Mouse (Mus musculus) WW6 (cell line): ENCODE results near the gene Zfp771.

ENCODE experiments used
- DNase-seq: peaks from one replicate; pipeline ENCODE4 v3.0.0-alpha.2; 2013; ENCODE audit warnings: low read depth, low spot score

The Zfp771 gene

DNA sequence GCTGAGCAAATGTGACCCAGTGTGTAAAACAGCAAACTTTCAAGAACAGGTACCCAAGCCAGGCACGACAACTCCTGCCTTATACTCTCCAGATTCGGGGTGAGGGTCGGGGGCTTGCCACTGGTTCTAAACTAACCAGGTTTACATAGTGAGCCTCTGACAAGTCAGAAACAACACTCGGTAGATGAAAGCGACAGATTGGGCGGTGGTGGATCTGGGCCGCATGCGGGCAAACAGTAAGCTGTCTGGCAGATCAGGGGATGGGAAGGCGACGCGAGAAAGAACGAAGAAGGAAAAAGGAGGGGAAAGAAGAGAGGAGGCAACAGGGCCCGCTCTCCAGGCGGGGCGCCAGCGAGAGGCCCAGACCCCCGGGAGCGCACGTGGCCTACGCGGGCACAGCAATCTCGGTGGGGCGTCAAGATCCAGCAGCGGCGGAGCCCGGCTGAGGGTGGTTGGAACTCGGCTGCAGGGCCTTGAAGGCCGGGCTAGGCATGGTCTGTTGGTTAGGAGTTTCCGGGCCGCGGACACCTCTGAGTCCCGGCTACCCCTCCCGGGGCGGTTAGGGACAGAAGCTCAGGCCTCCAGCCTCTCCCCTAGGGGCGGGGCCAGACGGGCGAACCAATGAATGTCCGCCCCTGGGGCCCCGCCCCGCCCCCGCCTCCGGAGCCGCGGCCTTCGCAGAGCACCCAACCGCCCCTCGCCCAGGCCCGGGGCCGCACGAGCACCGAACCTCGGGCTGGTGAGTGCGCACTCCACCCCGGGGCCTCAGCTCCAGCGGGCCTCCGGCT is at the start of gene Zfp771:
TSS of gene Zfp771 (plus strand) at position 405 of the 788 bp plus-strand sequence.
- DNase-seq = peak; percentile 79

DNA sequence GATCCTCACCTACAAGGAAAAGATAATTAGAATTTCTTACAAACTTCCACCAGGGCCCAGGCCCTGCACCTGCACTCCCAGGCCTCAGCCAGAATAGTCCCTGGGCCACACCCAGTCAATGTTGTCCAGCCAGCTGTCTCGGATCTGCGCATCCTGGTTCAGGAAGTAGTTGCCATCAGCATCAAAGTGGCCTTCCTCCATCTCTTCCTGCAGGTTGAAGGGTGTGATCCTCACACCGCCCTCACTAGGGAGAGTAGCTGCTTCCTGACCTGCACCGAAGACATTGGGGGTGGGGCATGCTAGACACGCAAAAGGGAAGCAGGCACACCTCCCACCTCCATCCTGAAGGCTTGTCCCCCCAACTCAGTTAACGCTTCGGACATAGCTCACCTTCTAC is 49.4 kb upstream of the Zfp771 start:
- no peak for DNase-seq

DNA sequence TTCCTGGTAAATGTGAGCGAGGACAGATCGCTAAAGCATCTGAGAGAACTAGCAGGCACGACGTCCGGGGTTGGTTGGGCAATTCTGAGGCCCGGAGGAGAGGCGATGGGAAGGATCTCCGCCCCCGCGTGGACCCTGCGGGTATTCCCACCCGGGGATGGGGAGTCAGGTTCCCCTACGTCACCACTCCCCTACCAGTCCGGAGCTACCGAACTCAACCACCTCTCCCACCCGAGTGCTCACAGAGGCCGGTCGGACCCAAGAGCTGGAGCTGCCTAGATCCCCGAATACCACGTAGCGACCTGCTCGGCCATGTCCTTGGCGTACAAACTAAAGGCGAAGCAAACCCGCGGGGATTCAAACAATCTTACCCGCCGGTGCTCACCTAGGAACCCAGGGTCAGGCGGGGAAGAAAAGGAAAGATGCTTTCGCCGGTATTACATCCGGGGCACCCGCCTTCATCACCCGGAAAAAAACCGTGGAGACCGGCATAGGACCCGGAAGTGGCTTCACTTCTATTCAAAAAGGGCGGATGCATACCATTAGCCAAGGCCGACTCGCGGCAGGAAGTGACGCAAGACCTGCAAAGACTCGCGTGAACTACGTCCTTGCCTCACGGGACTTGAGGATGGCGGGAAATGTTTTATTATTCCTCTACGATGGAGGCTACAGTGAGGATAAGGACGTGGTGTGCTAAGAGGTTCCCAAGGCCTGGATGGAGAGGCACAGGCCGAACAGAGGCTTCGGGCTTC is 48.4 kb upstream of the Zfp771 start, which contains the start of gene Cd2bp2:
TSS of gene Cd2bp2 (minus strand) at position 507 of the 752 bp plus-strand sequence.
- DNase-seq = peak; percentile 88

DNA sequence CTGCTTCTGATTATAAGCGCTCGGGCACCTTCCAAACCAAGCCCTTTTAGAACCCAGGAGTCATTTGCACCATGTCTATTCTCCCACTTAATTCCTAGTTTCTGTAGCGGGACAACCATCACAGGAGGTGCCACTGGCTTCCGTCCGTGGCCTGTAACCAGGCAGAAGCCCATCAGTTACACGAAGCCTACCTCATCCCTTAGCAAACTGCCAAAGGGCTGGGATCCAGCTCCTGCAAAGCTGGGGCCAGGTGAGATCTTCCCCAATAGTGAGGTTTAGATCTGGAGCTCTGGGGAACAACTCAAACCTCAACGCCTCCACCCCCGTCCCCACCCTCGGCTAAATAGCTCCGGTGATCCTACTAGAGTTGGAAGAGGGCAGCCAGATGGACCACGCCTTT is 47.6 kb upstream of the Zfp771 start:
- no peak for DNase-seq

DNA sequence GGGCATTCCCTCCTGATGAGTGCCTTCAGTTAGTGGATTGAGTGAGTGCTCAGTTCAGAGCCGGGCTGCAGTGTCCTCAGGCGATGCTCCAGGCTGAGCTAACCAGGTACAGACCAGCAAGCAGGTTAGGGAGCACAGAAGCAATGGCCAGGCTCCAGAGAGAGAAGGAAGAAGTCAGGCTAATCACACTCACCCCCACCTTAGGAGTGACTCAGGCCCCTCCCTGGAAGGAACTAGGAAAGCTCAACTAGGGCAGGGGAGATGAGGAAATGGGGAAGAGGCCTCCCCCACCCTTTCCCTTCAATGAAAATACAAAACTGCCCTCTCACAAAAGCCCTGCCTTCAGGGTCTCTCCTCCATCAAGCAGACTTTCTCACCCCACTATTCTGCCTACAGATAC is 37.5 kb upstream of the Zfp771 start:
- no peak for DNase-seq

DNA sequence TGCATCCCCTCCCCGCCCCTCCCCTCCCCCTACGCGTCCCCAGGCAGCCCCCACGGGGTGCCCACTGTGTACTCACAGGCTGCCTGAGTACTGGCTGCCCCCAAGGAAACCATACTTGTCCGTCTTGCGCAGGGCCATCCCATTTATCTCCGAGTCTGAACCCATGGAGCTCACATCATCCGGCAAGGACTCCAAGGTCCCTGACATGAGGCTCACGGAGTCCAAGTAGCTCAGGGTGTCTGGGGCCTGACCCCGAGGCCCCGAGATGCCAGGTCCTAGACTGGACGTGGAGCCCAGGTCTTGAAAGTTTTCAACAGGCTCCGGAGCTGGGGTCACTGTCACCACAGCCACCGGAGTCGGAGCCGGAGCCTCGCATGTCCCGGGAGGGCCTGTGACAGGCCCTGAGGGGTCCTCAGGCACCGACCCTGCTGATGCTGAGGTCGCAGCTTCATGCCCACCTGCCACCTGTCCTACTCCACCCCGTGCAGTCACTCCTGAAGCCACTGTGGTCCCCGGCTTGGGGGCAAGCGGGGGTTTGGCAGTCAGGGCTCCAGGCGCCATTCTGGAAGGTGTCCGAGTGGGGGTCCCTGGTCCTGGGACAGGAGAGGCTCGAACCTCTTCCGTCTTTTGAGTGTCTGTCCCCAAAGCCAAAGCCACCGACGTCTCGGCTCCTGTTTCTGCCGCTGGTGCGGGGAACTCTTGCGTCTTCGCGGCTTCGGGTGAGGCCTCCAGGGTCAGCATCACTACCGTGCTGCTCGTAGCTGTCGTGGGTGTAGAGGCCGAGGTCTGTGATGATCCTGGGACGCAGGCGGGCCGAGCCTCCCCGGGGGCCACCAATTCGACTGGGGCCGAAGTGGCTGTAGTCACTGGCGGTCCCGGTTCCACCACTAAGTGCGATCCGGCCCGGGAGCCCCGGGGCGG is 36.4 kb upstream of the Zfp771 start:
- DNase-seq = no peak

DNA sequence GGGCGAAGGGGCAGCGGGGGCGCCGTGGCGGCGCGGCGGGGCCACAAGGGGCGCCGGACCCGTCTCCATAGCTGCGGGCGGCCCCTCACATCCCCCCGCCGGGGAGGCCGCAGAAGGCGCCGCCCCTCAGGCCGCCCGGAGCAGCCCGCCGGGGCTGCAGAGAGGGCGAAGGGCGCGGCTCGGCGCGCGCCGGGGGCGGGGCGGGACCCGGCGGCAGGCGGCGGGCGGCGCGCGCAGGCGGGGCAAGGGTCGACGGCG is 35.9 kb upstream of the Zfp771 start, which contains the start of gene Tbc1d10b:
TSS of gene Tbc1d10b (minus strand) at position 174 of the 258 bp plus-strand sequence.
- DNase-seq = peak; percentile 74

DNA sequence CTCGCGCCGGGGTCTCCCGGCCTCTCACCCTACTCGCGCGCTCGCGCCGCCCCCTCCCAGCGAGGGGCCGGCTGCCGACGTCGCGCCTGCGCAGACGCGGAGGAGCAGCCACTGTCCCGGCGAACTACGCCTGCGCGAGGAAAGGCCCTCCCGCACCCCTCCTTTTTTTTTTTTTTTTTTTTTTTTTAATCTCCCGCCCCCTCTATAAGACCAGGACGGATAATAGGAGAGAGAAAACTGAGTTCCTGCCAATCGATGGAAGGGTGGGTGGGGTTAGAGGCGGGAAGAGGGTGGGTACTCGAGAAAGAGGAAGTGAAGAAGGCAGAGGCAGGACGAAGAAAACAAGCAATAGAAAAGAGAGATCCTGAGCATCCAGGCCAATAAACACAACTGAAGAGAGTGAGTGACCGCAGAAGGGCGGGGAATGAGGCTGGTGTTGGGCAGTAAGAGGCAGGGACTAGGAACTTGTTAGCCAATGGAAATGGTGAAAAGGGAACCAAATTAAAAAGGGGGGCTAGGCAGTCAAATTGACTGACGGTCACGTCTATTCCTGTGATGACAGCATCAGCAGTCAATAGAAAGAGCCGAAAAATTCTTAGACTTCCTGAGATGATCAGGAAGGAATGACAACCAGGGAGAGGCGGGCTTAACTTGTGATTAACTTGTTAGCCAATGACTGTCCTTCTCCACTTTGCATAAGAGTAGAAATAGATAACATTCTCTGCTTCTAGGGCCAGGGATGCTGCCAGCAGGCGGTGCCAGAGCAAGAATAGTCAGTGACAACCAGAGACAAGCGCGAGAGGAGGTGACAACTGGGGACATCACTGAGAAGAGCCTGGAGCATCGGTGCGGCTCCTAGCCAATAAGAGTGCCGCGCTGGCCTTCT is 35.3 kb upstream of the Zfp771 start, which contains the start of gene Mylpf:
TSS of gene Mylpf (plus strand) at position 338 of the 886 bp plus-strand sequence.
- peak; percentile 93 for DNase-seq

DNA sequence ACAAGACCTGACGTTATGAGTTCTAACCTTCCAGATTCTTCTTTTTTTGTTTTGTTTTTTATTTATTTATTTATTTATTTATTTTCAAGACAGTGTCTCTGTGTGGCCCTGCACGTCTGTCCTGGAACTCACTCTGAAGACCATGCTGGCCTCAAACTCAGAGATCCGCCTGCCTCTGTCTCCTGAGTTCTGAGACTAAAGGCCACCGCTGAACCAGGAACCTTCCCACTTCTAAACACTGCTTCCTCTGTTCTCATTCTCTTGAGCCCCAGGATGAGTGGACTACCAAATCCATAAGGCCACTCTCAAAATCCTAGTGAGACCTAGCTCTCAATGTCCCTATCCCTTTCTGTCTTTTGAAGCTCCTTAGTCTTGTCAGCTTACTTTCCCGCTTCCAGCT is 34.2 kb upstream of the Zfp771 start:
- no peak for DNase-seq

DNA sequence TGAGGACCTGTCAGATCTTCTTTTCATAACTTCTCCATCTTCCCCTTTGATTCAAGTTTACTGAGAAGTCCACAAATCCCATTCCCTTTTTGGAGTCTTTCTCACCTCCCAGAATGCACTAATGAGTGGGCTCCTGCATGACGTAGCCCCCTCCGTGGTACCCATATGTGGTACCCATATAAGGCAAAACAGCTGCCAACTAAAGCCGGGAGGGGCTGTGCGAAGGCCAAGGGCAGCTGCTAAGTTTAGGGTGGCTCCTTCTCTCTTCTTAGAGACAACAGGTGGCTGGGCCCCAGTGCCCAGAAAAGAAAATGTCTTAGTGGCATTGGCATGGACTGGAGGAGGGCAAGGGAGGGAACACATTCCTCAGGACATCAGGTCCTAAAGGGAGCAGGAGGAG is 33.8 kb upstream of the Zfp771 start:
- no peak for DNase-seq

DNA sequence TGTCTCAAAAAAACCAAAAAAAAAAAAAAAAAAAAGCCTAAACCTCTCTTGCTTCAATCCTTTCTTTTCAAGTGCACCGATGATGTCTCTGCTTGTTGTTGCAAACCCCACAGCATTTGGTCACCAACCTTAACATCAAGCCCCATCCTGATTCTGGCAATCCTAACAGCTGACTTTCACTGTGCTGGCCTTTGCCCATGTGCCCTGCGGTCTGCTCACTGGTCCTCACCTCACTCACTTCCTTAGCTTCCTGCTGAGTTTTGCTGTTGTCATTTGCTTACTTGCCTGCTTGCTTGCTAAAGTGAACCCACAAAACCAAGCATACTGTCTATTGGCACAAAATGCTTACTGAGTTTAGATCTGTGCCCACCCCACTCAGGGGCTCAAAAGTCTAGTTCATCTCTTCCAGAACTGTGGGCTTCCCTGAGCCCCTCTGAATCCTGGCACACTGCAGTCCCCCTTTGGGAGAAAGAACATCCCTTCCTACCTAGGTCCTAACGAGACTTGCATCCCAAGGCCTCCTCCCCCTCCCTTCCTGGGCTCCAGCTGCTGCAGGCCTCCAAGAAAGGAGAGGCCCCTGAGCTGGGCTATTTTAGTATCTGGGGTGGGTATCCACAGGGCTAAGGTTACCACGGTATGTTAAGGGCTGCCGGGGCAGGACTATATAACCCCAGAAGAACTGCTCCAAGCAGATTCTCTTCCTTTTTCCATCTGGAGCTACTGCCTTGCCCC is 32.9 kb upstream of the Zfp771 start:
- no peak for DNase-seq

DNA sequence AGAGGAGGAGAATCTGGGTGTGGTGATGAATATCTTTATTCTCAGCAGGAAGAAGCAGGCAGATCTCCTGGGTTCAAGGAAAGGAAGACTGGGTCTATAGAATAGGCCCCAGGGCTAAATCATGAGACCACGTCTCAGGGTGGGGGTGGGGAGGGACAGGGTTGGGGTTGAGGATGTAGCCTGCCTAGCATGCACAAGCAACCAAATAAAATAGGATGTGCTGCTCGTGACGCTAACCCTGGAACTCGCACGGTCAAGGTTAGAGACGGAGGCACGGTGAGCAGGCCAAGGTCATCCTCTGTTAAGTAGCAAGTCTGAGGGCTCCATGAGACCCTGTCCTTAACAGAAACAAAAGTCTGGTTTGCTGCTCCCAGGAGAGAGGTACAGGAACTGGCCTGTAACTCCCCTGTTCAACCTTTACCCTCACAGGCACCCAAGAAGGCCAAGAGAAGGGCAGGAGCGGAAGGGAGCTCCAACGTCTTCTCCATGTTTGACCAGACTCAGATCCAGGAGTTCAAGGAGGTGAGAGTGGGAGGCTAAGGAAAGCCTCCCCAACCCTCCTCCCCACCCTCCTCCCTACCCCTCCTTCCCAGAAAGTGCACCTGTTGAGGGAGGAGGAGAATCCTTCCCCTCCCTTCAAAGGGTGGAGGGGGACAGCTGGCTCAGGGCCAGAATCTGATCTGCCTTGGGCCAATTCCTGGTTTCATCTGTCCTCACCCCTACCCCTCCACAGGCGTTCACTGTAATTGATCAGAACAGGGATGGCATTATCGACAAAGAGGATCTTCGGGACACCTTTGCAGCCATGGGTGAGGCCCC is 31.4 kb upstream of the Zfp771 start:
- DNase-seq = no peak

DNA sequence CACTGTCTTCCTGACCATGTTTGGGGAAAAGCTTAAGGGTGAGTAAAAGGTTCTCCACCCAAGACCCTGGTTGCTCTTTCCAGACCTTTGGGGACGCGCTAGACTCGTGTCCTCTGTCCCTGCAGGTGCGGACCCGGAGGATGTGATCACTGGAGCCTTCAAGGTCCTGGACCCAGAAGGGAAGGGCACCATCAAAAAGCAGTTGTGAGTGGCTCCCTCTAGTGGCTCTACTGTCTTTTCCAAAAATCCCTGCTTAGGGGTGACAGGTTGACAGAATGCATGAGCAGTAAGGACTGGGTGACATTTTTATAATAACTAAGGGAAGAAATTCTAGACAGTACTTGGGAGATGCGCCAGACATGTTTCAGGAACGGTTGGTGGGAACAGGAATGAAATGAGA is 30.6 kb upstream of the Zfp771 start:
- DNase-seq = no peak

DNA sequence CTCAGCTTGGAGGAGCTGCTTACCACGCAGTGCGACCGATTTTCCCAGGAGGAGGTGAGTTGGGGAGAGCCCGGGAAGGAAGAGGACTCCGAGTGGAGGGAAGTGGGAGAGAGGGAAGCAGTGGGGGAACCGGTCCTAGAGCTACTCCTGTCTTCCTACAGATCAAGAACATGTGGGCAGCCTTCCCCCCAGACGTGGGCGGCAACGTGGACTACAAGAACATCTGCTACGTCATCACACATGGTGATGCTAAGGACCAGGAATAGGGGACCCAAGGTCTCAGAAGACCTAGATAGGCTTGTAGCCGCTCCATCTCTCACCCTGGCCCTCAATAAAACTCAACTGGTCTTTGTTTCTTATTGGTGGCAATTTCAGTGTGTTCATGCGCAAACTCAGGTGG is 30.1 kb upstream of the Zfp771 start:
- DNase-seq = no peak

DNA sequence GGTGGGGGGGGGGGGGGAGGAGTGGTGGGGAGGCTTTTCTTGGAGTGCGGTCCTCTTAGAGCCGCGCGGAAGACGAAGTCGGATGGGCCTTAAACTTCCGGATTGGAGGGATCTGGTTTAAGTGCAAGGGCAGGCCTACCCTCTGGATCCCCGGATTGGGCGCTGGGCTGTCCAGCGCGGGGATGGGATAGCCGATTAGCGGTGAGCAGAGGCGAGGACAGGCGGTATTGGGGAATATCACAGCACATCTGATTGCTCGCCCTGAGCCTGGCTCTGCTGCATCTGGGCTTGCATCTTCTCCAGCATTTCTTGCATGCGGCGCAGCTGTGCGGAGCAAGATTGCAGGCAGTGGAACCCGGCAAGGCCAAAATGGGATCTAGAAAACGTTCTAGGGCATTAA is 29.6 kb upstream of the Zfp771 start:
- DNase-seq = no peak

DNA sequence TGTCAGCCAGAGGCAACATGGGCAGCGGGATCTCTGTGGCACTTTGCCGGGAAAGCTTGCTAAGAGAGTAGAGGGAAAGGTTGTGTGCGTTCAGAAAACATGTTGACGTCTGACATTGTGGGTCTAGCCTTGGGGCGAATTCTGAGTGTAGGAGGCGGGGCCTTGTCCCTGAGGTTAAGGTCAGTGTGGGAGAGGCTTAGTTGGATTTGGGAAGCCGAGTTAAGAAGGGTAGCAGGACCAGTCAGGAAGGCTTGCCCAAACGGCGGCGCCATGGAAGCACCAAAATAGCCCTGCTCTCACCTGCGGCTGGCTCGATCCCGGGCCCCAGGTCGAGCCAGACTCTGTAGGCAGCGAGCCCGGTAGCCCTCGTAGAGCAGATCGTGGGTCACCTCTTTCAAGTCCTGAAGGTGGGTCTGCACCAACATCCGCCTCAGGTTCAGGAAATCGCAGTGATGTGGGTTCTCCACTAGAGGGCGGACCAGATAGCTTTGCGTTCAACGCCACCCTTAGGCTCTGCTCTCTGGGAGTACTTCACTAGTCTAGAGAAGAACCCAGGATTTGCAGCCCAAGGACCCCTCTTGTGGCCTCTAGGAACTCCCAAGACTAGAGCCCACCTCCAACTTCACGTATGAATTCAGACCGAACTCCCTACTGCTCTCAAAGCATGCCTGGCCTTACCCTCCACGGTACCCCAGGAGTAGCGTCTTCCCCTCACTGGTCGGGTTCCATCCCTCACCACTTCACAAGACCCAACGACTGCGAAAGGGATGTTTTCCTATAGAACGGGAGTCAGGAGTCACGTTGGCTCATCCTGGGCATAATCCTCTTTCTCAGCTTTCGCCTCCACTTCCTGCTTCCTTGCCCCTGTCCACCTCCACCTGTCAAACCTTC is 28.8 kb upstream of the Zfp771 start:
- DNase-seq = peak; percentile 74

DNA sequence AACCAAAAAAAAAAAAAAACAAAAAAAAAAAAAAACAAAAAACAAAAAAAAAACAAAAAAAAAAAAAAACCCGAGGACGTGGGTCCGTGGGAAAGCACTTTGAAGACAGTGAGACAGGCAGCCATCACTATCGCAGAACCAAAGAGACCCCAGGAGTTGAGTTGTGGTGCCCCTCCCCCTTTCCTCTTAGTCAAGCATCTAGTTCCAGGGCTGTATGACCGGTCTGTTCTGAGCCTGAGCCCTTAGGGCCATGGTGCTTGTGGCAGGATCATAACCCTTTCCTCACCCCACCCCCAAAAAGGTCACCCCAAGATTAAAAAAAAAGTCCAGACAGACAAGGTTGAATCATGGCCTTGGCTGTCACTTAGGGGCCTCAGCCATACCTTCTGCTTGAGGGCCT is 27.8 kb upstream of the Zfp771 start:
- DNase-seq = no peak

DNA sequence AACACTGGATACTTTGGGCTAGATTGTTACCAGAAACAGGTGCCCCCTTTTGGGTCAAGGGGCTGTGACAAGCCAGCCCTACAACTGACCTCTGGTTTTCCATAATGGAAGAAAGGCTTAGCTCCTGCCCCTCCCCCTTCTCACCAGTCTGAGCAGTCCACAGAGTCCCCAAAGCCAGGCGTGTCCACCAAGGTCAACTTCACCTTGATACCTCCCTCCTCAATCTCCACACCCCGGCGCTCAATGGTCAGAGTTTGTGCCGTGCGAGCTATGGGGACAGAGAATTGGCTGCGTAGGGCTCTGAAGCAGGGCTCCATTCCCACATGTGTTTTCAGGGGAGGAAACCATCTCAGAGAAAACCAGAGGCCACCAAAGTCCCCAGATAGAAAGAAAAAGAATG is 26.6 kb upstream of the Zfp771 start:
- DNase-seq = no peak
